Mouse (Mus musculus) ES-E14 (cell line): ENCODE measurements around the gene Dync2h1.

Source experiments
- CHD2 ChIP-seq: IDR thresholded peaks from 2 replicates; pipeline ENCODE4 v1.6.1; 2014; ENCODE audit warnings: mild to moderate bottlenecking, low read depth, low read length, inconsistent platforms
- HCFC1 ChIP-seq: IDR thresholded peaks from 2 replicates; pipeline ENCODE4 v1.6.1; 2012; ENCODE audit warnings: low read length, inconsistent platforms, borderline replicate concordance; ENCODE audit not compliant: insufficient read depth
- MAFK ChIP-seq: IDR thresholded peaks from 2 replicates; pipeline ENCODE4 v1.6.1; 2014; ENCODE audit warnings: mild to moderate bottlenecking, low read depth, low read length, inconsistent platforms; ENCODE audit not compliant: insufficient read depth
- ZNF384 ChIP-seq: IDR thresholded peaks from 2 replicates; pipeline ENCODE4 v1.6.1; 2012; ENCODE audit warnings: low read depth, low read length, inconsistent platforms

GRCm38 (mm10) chr9:7074625-7075024 lies 109.6 kb downstream of the Dync2h1 start:
- no peak for TF ChIP-seq HCFC1
- TF ChIP-seq MAFK = no peak
- TF ChIP-seq ZNF384 = no peak
- no peak for TF ChIP-seq CHD2
